Mouse (Mus musculus) cerebellum, adult 2 months (tissue): ENCODE results near the gene Zfp111.

Experiments
- CTCF ChIP-seq: fragments of 200-500 bp; IDR thresholded peaks from 2 replicates; pipeline ENCODE4 v1.5.1; 2011; ENCODE audit warnings: low read depth, mild to moderate bottlenecking, control low read depth, low read length, moderate library complexity, borderline replicate concordance; ENCODE audit not compliant: insufficient read depth
- POLR2A ChIP-seq: fragments of 200-500 bp; IDR thresholded peaks from 2 replicates; pipeline ENCODE4 v1.6.1; 2011; ENCODE audit warnings: low read length, control low read depth, borderline replicate concordance; ENCODE audit not compliant: insufficient read depth

- TF ChIP-seq CTCF (no peak), POLR2A (no peak)
These were observed 3.6 kb downstream of the Zfp111 start for GRCm38 (mm10) chr7:24207488-24208261.
